Mouse (Mus musculus) heart, postnatal 10 days (tissue): Measurements from ENCODE around the gene Camk1. TPM values are rescaled to one million over a fixed set of nuclear protein-coding genes. Genes with fewer than 3 reads are reported as not detected.

ENCODE experiments used
- DNase-seq, 2 experiments: peaks; one replicate each; pipeline ENCODE4 v3.0.0; 2021
- intact Hi-C: fragments of 180-260 bp; cut with DNase I; formaldehyde crosslinking; loops from one replicate; pipeline ENCODE4 v1.15.1; 2025
- total RNA-seq, 2 experiments: library from RNA; stranded (reverse); gene quantifications; 2 replicates each; pipeline ENCODE4 v1.2.3; 2021

The Camk1 gene
- 10 to 100 TPM; 67.2 to 76.7 TPM for total RNA-seq

DNA sequence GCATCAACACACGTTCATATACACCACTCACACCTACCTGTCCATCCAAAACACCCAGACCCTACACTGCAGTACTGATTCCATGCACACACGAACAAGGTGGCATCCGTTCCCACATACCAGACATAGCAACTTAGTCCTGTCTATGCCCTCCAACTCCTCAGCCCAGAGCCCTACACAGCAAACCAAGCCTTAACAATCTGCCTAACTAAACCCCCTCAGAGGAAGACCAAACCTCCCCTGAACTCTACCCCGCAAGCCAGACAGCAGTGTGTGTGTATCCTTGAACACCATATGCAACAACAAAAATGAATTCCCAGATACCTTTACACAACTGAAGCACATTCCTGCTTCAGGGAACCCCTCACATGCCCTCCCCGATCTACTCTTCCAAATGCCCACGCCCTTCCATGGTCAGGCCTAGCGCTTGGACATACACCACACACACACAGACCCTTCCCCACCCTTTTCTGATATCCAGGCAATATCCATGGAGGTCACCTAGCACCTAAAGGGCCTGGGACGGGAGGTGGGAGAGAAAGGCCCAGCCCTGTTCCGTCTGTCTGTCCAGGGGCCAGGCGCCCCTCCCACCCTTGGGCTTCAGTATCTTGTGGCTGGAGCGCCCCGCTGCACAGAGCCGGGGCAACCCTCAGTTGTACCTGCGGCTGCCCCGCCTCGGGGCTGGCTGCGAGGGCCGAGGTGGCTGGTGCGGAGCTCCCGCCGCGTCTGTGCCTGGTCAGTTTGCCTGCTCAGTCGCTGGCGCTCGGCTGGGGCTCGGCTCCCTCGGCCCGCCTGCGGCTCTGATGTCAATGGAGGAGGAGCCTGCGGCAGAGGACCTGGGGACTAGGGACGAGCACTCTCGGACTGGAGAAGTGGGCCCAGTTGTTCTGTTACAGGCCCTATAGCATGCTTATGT lies at the start of gene Camk1:
TSS of gene Camk1 (minus strand) at position 808 of the 916 bp plus-strand sequence.
- intact Hi-C loops: loop anchor here (5.0 kb wide), 1 partner anchor 124 kb away; no protein-coding TSS in a partner anchor
- peak; percentile 85 to 89 for DNase-seq

DNA sequence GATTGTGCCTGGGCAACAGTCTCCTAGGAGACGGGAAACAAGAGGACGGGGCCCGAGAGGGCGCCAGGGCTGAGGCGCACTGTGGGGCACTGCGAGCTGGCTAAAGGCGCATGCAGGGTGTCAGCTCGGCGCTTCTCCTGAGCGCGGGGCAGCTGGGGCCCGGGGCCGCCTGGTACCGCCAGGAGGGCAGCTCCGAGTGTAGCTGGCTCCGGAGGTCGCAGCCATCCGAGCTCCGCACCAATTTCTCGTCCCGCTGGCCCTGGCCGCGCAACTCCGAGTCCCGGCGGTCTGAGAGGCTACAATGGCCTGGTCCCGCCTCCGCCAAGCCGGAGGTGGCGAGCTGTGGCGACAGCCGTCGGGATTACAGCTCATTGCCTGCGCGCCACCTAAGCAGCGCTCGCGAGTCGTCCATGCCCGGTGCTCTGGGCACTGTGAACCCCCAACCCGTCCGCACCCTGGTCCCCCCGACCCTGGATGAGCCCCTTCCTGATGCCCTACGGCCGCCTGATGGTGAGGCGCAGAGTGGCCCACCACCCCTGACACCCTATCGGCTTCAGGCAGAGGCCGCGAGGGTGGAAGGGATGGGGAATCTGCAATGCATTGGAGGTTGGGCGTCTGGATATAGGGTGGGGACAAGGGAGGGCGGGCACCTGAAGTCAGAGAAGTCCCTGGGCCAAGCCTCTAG lies 48.7 kb upstream of the Camk1 start:
- peak; percentile 63 to 64 for DNase-seq
- intact Hi-C loops: no loop called here

DNA sequence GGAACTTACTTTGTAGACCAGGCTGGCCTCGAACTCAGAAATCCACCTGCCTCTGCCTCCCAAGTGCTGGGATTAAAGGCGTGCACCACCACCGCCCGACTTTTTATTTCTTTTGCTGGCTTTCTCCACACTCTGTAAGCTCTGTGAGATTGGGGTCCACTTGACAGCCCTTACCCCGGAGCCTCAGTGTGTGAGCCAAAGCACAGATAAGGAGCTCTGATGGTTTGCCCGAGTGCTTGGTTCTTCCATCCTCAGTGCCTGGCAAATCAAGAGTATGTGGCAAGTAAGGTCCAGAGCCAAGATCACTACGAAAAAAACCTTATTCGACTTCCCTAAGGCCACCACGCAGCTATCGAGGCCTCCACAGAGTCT lies 48.2 kb upstream of the Camk1 start:
- no peak for DNase-seq
- intact Hi-C loops: no loop called here

DNA sequence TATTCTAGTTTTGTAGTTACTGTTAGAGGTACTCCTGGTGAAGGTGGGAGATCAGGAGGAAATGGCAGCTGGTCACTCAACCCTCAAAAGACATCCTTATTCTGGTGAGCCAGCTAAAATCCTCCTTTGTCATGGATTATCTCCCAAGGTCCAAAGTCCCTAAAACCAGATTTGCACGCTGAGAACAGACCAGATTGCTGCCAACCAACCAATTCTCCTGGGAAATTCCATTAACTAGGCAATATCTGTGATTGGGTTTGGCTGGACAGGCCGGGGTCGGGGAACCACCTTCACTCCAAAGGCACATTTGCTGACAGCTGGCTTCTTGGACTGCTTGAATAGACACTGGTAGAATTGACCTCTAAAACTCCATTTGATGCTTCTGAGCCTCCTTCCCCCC lies 46.9 kb upstream of the Camk1 start:
- DNase-seq: no peak
- intact Hi-C loops: no loop called here

DNA sequence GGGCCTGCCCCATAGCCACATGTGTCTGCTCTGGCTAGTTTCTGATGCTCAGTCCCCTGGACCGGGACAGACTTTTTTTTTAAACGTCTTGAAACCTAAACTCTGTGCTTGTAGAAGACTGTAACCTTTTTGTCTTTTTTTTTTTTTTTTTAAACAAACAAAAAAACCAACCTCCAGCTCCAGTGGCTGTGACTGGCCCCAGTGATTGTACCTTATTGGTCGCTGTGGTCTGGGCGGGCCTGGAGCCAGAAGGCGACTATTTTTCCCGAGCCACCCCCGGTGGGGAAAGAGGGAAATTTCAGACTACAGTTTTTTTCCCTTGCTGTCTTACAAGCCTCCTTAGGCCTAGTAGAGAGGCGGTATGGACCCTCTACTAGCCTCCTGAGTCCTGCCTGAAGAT lies 45.2 kb upstream of the Camk1 start, which contains the start of gene Ttll3:
TSS of gene Ttll3 (plus strand) at position 301 of the 400 bp plus-strand sequence.
- no peak for DNase-seq
- intact Hi-C loops: no loop called here

GRCm38 (mm10) chr6:113386025-113386424 lies 42.2 kb upstream of the Camk1 start:
- no peak for DNase-seq
- intact Hi-C loops: no loop called here

DNA sequence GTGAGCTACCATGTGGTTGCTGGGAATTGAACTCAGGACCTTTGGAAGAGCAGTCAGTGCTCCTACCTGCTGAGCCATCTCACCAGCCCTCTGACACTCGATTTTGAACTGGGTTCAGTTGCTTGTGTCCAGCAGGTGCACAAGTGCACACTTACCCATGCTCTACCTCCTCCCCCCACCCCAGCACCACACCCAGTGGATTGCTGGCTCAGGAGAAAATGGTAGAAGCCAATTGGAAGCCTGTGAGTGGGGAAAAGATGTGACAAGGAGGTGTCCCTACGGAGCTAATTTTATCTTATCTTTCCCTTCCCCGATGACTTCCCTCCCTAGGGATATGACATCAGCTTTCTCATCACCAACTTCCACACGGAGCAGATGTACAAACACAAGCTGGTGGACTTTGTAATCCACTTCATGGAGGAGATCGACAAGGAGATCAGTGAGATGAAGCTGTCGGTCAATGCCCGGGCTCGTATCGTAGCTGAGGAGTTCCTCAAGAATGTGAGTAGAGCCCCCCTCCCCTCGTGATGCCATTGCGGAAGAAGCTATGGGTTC lies 41.5 kb upstream of the Camk1 start:
- no peak for DNase-seq
- intact Hi-C loops: no loop called here

GRCm38 (mm10) chr6:113384351-113384927 lies 40.7 kb upstream of the Camk1 start:
- DNase-seq: no peak
- intact Hi-C loops: no loop called here

DNA sequence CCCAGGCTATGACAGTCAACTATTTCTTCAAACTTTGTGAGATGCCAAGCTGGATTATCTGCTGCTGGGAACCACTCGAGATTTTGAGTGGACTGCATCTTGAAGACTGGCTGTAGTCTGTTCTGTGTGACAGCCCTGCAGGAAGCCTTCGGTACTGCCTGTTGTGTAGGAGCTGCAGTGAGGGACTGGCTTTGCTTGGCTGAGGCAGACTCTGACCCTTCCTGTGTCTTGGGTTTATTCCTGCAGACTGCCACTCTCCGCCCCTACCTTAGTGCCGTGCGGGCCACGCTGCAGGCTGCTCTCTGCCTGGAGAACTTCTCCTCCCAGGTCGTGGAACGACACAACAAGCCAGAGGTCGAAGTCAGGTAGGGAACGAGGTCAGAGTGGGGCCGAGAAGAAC lies 36.7 kb upstream of the Camk1 start:
- DNase-seq: no peak
- intact Hi-C loops: no loop called here

GRCm38 (mm10) chr6:113379246-113379645 lies 35.5 kb upstream of the Camk1 start:
- no peak for DNase-seq
- intact Hi-C loops: loop anchor here (2.0 kb wide), 1 partner anchor 72 kb away; the partner anchor contains the start of gene Brpf1

DNA sequence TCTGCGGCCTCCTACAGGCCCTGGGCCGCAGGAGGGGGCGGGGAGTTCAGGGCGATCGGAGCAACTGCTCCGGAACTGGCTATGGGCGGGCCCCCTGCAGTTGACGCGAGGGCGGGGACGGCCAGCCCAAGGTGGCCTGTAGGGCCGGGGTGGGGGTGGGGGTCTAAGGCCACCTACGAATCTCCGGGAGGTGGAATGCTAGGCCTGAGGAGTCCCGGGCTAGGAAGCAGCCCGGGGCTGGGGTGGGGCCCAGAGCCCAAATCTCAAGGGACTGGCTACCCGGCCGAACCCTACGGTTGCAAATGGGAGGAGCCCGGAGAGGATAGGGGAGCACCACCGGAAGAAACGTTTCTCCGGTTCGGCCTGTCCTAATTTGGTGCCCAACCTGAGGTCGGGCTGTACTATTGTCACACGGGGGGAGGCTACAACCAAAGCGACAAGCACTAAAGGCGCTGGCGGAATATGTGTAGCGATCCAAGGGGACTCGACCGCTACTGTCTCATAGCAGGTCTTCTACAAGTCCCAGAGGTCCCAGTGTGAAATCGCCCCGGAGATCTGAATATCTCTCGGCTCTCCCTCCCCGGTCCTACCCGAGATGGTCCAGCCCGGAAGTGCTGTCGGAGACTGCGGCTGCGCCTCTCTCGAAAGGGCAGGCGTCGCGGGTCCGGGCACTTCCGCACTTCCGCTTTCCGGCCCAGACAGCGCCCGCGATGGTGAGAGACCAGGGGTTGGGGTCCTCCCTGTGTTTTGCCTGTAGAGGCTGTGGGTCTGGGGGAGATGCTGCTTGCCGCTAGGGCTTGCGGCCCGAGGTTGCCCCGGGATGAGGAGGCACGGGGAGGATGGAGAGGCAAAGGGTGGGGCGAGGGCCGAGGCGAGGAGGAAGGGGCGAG lies 34.0 kb upstream of the Camk1 start, which contains the start of the genes Tada3 and Arpc4:
TSS of gene Tada3 (minus strand) at position 388 of the 890 bp plus-strand sequence.
TSS of gene Arpc4 (plus strand) at position 620 of the 890 bp plus-strand sequence.
- intact Hi-C loops: loop anchor here (2.0 kb wide), 2 partner anchors 43 to 71 kb away; partner anchors contain the start of gene Brpf1
- DNase-seq: peak; percentile 94 to 95

GRCm38 (mm10) chr6:113377172-113377495 lies 33.4 kb upstream of the Camk1 start:
- DNase-seq: no peak

DNA sequence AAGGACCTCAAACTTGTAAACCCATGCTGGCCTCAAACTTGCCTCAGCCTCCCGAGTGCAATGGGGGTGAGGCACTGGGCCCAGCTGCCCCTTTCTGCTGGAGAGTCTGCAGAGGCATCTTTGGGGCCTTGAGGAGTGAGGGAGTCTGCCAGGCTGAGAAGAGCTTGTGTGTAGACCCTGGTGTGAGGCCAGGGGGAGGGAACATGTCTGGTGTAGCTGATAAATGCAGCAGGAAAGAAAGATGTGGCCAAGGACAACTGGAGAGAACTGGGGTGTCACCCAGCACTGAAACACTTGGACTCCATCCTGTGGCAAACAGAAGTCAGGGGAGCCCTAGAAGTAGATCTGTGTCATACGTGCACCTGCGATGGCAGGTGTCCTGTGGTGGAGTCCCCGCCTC lies 29.7 kb upstream of the Camk1 start:
- intact Hi-C loops: no loop called here
- no peak for DNase-seq

More at GRCm38 (mm10) chr6:113377172-113377495, 33.4 kb upstream of the Camk1 start:
- intact Hi-C loops: loop anchor here (2.0 kb wide), 1 partner anchor 42 kb away; no protein-coding TSS in a partner anchor

- intact Hi-C loops: no loop called here
- DNase-seq: no peak
Measured at GRCm38 (mm10) chr6:113370194-113370929, 26.6 kb upstream of the Camk1 start.

- no peak for DNase-seq
- intact Hi-C loops: no loop called here
Measured at GRCm38 (mm10) chr6:113368577-113368976, 24.8 kb upstream of the Camk1 start.

GRCm38 (mm10) chr6:113368124-113368523 lies 24.3 kb upstream of the Camk1 start:
- no peak for DNase-seq
- intact Hi-C loops: no loop called here

- intact Hi-C loops: no loop called here
- DNase-seq: no peak
Measured at GRCm38 (mm10) chr6:113367574-113367973, 23.8 kb upstream of the Camk1 start.

- intact Hi-C loops: no loop called here
- DNase-seq: no peak
Measured at GRCm38 (mm10) chr6:113366639-113367038, 22.9 kb upstream of the Camk1 start.

DNA sequence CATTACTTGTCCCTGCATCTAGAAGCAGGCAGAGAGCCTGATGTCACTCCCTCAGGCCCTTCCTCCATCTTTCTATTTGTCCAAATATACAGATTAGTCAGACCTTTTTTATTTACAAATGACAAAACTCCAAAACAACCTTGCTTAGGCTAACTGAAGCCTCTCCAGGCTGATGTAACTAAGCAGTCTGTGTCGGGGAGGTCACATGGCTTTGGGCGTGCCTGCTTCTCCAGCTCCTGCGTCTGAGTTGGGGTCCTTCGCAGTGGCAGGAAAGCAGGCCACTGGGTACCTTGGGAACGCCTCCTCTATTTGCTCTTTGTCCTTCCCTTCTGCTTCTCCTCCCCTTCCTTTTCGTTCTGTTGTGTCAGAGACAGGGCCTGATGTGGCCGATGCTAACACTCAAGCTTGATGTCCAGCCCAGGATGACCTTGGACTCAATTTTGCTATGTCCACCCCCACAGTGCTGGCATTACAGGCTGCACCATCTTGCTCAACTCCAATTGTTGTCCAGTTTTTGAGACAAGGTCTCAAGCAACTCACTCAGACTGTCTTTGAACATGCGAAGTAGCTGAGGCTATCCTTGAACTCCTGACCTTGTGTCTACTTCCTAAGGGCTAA lies 20.8 kb upstream of the Camk1 start:
- no peak for DNase-seq
- intact Hi-C loops: no loop called here
